Mouse (Mus musculus) kidney, adult 2 months (tissue): ENCODE data around the gene Grip1.

ENCODE experiments used
- CTCF ChIP-seq: fragments of 200-500 bp; conservative IDR thresholded peaks from 2 replicates; pipeline ENCODE4 v1.5.1; 2011; ENCODE audit warnings: low read depth, mild to moderate bottlenecking, control low read depth, low read length, moderate library complexity, mixed read lengths; ENCODE audit not compliant: insufficient read depth, insufficient read length
- POLR2A ChIP-seq: fragments of 200-500 bp; IDR thresholded peaks from one replicate; pipeline ENCODE4 v1.6.1; 2011; ENCODE audit warnings: low read depth, low read length, control low read depth

GRCm38 (mm10) chr10:119490831-119491230 lies 37.2 kb downstream of the Grip1 start:
- TF ChIP-seq POLR2A (no peak), CTCF (no peak)
